Mouse (Mus musculus) B cell, adult 2 months (primary cell): ENCODE data around the gene Ophn1.

Experiments
- DNase-seq, 2 experiments: peaks; one replicate each; pipeline ENCODE4 v3.0.0; 2022

Gene Ophn1

DNA sequence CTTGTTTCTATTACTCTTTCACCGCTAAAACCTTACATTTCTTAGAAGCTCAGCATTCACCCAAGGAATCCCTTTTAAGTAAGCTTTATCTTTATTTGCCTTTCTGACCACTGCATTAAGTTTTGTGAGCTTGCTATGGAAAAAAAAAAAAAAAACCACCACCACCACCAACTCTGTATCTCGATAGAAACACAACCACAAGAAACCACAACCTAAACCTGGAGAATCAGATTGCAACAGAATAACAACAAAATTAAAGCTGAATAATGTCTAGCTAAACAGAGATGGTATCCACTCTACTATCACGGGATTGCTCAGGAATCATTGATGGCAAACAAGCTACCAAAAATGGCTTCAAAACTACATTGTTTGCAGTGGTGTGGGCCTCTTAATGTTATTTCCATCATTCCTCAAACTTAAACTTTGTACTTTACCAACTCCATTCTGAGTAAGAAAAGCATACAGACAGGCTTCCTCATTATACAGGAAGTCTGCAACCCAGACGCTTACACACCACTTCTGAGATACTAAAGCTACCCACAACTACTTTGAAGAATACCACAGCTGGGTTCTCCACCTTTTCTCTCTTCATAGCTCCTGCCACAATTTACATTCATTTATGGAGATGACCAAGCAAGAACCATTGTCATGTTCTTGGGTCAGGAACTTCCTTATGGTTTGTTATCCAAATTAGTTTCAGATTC is 116.4 kb downstream of the Ophn1 start:
- no peak for DNase-seq

DNA sequence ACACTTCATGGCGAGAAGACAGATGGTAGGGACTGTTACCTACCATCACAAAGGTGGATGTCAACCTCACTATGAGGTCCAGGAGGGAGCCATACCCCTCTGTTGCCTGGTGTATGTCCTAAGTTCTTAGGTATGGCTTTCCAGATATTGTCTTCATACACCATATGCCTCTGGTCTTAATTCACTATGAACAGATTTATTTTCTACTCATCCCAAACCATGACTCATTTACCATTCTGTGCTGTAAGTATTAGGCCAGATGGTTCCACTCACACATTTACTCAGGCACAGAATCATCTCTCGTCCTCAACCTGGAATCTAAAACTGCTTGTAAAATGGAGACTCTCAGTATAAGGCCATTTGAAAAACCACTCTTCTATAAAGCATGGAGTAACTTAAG is 135.7 kb downstream of the Ophn1 start:
- no peak for DNase-seq

- DNase-seq, result no peak
Measured at GRCm38 (mm10) chrX:98751279-98751817, 139.5 kb downstream of the Ophn1 start.

DNA sequence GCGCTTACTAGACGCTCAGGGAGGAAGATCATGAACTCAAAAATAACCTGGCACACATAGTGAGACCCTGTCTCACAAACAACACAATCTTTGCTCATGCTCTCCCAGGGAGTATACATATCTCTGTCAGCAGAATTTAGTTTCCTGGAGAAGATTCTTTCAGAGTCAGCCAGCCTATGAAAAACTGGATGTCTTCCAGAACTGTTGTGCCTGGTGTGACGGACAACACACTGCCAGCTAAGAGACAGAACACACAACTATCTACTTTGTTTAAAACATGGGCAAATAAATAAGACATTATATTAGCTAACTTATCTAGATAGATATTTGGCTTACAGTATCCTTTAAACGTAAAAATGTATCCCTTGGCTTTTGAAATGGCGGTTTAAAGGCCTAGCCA is 154.1 kb downstream of the Ophn1 start:
- DNase-seq, result no peak

DNA sequence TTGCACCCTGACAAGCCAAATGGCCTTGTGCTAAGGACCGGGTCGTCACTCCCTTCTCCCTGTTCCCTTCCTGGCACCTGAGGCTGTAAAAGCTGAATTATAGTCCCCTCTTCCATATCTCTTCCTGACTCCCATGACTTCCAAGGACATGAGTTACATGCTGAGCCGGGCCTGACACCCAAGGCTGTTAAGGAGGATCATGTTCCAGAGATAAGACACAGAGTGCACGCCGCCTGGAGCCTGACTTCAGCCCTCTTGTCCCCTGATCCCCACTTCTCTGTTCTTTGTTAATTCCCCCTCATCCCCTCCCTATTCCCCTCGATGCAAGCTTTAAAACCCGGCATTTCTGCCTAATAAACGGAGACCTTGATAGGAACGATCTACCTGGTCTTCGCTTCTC is 167.8 kb downstream of the Ophn1 start:
- DNase-seq, result no peak

GRCm38 (mm10) chrX:98707766-98708165 is 183.1 kb downstream of the Ophn1 start:
- DNase-seq, result no peak

DNA sequence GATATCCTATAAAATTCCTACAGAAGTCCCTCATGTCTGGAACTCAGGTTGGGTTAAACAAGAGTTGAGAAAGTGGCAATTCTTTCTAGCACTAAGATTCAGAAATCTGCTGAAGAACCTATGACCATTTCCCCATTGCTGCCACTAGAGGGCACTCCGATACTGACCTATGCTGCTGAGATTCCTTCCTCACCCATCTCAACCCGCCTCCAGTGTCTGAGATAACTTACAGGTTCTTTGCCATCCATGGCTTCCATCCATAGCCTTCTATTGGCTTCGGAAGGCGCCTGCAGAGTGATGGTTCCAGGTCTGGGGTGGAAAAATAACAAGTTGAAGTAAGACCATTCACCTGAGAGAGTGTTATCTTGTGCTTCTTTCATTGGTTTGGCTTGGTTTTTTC is 189.2 kb downstream of the Ophn1 start:
- peak; percentile 35 to 50 for DNase-seq

- no peak for DNase-seq
Measured at GRCm38 (mm10) chrX:98682603-98683002, 208.2 kb downstream of the Ophn1 start.

DNA sequence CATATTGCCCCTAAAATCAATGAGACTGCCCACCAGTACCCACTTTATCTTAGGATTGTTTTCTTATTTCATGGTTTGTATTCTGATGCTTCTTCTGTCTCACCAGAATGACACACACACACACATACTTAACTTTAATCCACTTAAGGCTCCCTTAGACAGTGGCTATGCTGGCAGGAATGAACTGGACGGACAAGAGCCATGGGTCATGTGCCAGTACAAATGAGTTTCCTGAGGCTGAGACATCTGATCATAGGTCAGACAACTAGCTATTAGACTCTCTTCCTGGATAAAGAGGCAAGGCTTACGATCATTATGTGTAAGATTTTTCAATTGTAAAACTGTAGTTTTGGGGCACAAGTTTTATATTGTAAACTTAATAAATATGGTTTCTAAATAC is 209.5 kb downstream of the Ophn1 start:
- no peak for DNase-seq

DNA sequence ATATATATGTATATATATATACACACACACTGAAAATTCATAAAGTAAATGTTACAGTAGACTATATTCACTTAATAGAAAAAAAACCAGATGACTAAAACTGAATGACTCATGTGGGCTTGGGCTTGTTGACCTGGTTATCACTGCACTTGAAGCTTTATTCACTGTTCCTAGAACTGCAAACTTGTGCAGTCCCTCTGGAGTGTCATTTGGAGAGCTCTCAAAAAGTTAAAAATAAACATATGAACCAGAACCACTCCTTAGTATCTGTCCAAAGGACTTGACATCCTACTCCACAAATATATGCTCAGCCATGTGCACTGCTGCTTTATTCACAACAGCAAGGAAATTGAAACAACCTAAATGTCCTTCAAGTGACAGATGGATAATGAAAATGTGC is 219.8 kb downstream of the Ophn1 start:
- DNase-seq, result no peak

GRCm38 (mm10) chrX:98651431-98651830 is 239.4 kb downstream of the Ophn1 start:
- DNase-seq, result no peak

DNA sequence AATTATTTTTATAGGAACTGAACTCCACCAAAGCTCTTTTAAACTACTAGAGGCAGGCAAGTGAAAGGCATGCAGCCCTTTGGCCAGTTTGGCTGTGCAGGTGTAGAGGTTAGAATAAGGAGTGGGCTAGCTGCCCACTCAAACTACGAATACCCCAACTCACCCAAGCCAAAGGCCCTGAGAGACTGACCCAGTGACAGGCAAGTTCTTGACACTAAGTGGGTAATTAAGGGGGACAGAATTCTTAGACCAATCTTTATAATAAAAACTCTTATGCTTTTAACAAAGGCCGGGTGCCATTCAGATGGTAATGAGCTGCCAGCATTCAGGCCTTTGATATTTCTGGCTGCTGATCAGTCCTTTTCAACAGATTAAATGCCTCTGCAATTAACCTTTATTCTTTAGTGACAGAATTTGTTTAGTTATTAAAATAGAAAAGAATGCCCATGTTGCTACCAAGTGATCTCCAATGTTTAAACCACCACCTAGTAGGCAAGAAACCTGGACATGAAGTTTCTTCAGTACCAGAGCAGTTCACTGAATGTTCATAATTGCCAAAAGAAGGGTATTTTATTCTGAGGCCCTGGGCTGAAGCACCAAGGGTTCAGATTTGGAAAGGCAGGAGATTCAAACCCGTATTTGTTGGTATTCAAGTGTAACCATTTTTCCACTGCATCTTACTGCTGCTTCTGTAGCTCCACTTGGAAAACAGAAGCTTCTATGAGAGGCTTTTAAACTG is 262.0 kb downstream of the Ophn1 start:
- no peak for DNase-seq

DNA sequence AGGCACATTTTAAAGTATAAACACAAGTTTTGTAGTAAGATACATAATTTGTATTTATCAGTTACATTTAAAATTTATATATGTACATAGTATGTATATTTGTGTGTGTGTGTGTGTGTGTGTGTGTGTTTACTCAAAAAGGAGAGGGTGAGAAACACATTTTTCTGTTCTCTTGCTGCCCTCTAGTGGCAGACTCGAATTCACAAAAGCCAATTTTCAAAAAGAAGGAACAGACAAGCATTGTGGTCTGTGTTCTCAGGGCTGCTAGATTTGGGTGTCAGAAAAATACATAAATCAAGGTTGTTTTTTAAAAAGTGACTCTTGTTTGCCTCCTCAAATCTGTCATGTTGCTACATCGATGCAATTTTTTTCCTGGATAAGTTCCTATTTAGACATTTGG is 272.0 kb downstream of the Ophn1 start:
- DNase-seq, result peak; percentile 1 to 2

- no peak for DNase-seq
Measured at GRCm38 (mm10) chrX:98617426-98617825, 273.4 kb downstream of the Ophn1 start.

- DNase-seq, result no peak
Measured at GRCm38 (mm10) chrX:98574201-98574600, 316.6 kb downstream of the Ophn1 start.

DNA sequence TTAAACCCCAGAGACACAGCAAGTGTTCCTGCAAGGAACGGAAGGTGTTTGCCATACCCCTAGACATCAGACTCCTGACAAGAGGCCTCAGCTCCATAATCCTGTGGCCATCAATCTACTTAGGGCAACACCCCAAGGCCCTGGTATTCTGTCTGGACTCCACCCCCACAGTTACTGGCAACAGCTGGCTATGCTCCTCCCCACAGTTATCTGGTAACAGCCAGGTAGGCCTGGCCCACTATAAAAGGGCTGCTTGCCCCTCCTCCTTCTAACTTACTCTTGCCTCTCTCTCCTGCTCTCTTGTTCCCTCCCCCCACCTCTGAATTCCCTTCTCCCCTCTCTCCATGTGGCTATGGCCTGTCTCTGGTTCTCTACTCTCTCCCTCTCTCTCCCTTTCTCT is 344.4 kb downstream of the Ophn1 start:
- DNase-seq, result no peak

GRCm38 (mm10) chrX:98515329-98515728 is 375.5 kb downstream of the Ophn1 start:
- DNase-seq, result no peak

DNA sequence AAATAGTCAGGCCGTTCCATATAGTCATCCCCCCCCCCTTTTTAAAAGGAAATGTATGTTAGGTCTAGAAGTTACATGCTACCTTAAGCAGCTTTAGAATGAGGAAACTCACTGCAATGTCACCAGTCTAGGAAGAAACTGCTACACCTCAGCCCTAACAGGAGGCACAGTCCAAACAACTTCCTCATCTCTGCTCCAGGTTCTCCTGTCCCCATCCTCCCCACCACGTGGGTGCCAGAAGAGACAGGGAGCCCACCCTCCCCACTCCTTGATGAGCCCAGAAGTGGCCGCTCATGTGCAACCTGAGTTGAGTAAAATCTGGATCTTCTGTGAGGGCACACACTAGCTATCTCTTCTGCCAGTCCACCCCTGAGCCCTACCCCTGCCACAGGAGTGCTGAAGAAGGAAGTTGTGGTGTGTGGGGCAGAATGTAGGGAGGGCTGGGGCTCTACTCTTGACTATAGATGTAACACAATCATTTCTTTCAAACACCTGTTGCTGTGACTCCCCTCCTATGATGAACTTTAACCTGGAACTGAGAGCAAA is 376.4 kb downstream of the Ophn1 start:
- DNase-seq, result no peak
